Mouse (Mus musculus) embryonic fibroblast, embryonic 13.5 days (primary cell): ENCODE data around the gene Obsl1. TPM values are rescaled to one million over a fixed set of nuclear protein-coding genes. Genes with fewer than 3 reads are reported as not detected.

Source experiments
- H3K27ac ChIP-seq: 2 replicates; pipeline ENCODE4 v1.5.1; 2012; ENCODE audit warnings: low read length, control low read depth, inconsistent platforms; ENCODE audit not compliant: insufficient read depth
- H3K4me1 ChIP-seq: 2 replicates; pipeline ENCODE4 v1.6.1; 2011; ENCODE audit warnings: low read length; ENCODE audit not compliant: control insufficient read depth, insufficient read depth
- H3K4me3 ChIP-seq: 2 replicates; pipeline ENCODE4 v1.5.1; 2011; ENCODE audit warnings: mild to moderate bottlenecking, control low read depth, low read length; ENCODE audit not compliant: insufficient read depth
- CTCF ChIP-seq: IDR thresholded peaks from 2 replicates; pipeline ENCODE4 v1.5.1; 2011; ENCODE audit warnings: mild to moderate bottlenecking, control low read depth, low read length, moderate library complexity, borderline replicate concordance; ENCODE audit not compliant: insufficient read depth
- POLR2A ChIP-seq: IDR thresholded peaks from 2 replicates; pipeline ENCODE4 v1.6.1; 2011; ENCODE audit warnings: low read depth, mild to moderate bottlenecking, control low read depth, low read length, moderate library complexity
- polyA plus RNA-seq: library from polyadenylated mRNA; stranded (reverse); fragments of >200 nt; gene quantifications from 2 replicates; pipeline ENCODE4 v1.2.4, GENCODE M21; 2011; ENCODE audit warnings: low read depth; ENCODE audit not compliant: missing spikeins, insufficient read length

Obsl1 gene
- polyA plus RNA-seq, 1 experiment: 40.0 TPM

DNA sequence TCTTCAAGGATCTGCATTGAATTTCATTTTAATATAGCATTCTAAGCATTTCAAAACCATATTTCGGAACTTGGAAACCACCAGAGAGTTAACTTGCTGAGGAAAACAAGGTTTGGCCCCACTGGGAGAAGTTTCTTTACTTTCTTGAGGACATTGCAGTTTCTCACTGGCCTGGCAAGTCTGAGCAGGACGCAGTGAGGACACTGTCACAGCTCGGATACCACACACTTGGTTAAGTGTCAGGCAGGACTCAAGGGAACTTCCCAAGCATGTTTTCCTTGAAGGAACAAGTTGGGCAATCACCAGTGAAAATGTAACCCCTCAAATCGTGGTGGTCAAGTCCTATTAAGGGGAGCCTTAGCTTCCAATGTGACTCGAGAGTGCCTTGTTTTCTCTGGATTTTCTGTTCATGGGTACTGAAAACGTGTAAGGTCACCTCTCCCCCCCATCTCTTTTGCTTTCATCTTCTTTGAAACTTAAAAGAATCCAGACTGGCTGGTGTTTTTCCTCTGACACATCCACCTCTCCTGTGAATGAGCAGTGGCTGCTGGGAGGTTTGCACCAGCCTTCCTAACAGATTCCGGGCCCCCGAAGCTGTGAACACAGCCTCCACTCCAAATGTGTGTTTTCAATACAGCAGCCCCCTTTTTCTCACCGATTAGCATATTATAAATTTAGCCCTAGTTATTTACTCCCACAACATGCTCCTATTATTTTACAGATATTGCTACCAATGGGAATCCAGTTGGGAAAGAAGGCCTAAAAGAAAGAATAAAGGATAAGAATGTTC is 1.8 kb downstream of the Obsl1 start:
- Histone ChIP-seq H3K4me1 (no peaks in the 10 kb centered on the region), H3K4me3 (peak overlapping the region; percentile 51), H3K27ac (no peak overlapping the region)
- TF ChIP-seq CTCF (no peak), POLR2A (peak; percentile 25; the same call in 1 of the 2 replicates)

DNA sequence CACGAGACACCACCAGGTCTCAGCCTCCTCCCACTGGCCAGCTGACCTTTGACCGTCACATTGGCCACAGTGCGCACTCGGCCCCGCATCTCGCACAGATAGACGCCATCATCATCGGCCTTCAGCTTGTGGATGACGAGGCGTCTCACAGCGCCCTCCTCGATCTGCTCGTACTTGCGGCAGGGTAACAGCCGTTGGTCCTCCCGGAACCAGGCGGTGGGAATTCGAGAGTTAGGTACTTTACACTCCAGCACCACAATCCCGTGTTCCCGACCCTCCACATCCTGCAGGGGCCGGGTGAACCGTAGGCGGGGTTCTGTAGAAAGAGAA is 2.6 kb downstream of the Obsl1 start:
- TF ChIP-seq CTCF (no peak), POLR2A (no peak)
- Histone ChIP-seq H3K4me1 (no peaks in the 10 kb centered on the region), H3K27ac (no peak overlapping the region), H3K4me3 (no peak overlapping the region)

DNA sequence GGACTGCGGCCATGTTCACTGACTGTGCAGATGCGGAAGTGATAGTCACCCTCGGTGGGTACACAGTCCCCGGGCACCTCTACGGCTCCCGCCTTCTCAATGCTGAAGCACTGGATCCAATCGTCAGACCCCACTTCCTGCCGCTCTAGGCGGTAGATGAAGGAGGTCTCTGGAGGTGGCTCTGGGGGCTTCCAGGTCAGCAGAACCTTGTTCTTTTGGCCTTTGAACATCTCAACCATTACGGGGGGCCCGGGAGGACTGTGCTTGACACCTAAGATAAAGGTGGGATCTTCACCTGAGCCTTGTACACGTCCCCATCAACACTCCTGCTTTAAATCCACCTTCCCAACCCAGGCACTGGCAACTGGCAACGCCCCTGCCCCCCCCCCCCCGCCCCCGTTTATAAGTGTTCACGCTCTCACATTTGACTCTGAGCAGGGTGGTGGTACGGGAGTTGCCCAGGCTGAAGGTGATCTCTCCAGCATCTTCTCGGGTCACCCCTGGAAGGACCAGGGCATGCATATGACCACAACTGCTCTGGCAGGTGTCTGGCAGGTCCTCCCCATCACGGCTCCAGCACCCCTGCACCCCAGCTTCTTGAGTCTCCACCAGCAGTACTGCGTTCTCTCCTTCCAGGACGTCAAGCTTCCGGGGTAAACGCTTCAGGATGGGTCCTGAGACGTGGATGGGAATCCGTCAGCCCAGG is 3.2 kb downstream of the Obsl1 start:
- H3K4me3 ChIP-seq: no peak overlapping the region
- no peak for TF ChIP-seq CTCF
- TF ChIP-seq POLR2A: no peak

DNA sequence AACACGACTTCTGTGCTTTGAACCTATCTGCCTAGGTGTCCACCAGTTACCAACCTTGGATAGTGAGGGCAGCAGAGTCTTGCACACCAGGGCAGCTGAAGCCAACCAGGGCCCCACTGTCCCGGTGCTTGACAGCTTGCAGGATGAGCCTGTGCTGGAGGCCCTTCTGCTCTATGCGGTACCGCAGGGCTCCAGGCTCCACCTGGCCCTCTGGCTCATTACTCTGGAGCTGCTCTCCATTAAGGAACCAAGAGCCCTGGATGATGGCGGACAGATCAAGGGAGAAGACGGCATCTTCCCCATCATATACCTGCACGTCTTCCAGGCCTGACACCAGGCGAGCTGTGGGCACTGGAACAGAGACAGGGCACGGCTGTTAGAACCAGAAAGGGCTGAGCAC is 4.3 kb downstream of the Obsl1 start:
- H3K4me1 ChIP-seq: no peaks in the 10 kb centered on the region

More for the DNA sequence above, 3.2 kb downstream of the Obsl1 start:
- no peaks in the 10 kb centered on the region for H3K4me1 ChIP-seq
- H3K27ac ChIP-seq: no peak overlapping the region

DNA sequence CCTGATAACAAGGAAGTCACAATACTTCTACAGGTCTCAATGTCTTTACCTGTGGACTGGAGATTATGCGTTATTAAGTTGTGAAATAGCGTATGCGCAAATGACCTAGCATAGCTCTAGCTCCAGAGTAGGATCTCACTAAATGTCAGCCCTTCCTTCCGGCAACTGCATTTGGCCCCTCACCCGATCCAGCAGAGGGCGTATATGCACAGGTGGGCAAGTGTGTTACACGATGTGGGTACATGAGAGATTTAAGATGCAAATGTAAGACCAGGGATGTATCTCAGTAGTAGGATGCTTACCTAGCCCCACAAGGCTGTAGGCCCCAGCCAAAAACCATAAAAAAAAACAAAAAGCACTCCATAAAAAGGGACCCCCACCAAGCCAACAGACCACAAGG is 6.8 kb downstream of the Obsl1 start:
- H3K4me3 ChIP-seq: no peak overlapping the region
- no peak overlapping the region for H3K27ac ChIP-seq
- TF ChIP-seq POLR2A: no peak
- TF ChIP-seq CTCF: peak; percentile 41; the same call in 1 of the 2 replicates
- no peaks in the 10 kb centered on the region for H3K4me1 ChIP-seq

More for the DNA sequence above, 4.3 kb downstream of the Obsl1 start:
- H3K27ac ChIP-seq: no peak overlapping the region
- TF ChIP-seq CTCF: no peak
- TF ChIP-seq POLR2A: no peak
- H3K4me3 ChIP-seq: no peak overlapping the region

- no peak for TF ChIP-seq POLR2A
- no peak overlapping the region for H3K27ac ChIP-seq
- no peaks in the 10 kb centered on the region for H3K4me1 ChIP-seq
- H3K4me3 ChIP-seq: no peak overlapping the region
These were observed 7.4 kb downstream of the Obsl1 start for GRCm38 (mm10) chr1:75498897-75499296.

DNA sequence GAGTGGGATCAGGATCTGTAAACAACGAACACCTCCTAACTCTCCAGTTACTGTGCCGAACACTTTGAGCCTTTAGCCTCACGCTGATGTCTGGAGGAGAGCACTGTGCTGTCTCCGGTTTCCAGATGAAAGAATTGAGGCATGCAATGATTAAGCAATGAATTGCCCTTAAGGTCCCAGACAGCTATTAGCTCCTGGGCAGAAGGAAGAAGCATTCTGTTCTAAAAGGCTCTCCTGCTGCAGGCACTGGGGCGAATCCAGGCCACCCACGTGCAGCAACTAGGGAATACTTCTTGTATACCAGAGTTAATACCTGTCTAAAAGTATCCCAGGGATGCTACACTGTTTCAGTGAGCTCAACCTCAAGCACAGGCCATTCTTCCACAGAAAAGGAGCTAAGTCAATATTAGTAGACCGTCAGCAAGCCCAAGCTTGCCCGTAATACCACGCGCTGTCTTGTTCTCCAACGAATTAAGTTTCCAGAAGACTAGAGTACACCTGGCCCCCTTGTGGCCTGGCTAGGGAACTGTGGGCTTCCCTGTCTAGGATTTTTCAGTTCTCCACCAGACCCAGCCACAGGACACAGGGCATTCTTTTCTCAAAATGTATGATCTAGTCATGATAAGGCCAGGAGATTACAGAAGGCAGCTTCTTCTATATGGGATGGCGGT is 11.2 kb downstream of the Obsl1 start:
- Histone ChIP-seq H3K4me1 (no peaks in the 10 kb centered on the region), H3K27ac (no peak overlapping the region), H3K4me3 (no peak overlapping the region)
- no peak for TF ChIP-seq POLR2A
- TF ChIP-seq CTCF: no peak

DNA sequence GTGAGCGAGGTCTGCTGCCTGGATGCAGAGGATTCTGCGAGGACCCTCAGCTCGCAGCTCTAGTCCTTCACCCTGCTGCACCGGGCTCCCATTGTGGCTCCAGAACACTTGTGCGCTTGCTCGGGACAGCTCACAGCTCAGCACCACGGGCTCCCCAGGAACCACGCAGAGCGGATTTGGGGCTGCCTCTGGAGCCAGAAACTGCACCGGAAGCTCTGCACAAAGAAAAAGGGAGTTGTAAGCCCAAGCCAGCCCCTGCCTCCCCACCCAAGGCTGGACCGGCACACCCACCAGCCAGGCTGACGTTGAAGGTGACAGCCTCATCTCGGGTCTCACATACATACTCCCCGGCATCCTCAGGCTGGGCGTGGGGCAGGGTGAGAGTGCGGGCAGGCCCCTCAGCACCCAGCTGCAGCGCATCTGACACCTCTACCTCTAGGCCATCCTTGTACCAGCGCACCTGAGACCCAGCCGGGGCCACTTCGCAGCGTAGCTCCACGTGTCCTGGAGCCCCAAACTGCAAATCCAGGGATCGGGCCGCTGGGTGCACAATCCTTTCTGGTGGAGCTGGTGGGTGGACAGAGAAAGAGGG is 13.6 kb downstream of the Obsl1 start:
- TF ChIP-seq CTCF (no peak), POLR2A (no peak)
- H3K4me1 ChIP-seq: no peaks in the 10 kb centered on the region
- no peak overlapping the region for H3K27ac ChIP-seq
- no peak overlapping the region for H3K4me3 ChIP-seq

GRCm38 (mm10) chr1:75490785-75491551 is 15.3 kb downstream of the Obsl1 start:
- Histone ChIP-seq H3K4me1 (no peaks in the 10 kb centered on the region; the same call in 1 of the 2 replicates), H3K4me3 (no peak overlapping the region), H3K27ac (no peak overlapping the region)
- TF ChIP-seq POLR2A: no peak
- TF ChIP-seq CTCF: no peak
